Mouse (Mus musculus): ENCODE data around the gene Zfy1.
"Not testable (repeated sequence)": the region's sequence is repeated elsewhere in the genome, so short reads cannot be mapped to it uniquely, and the experiment has no call there.

Gene Zfy1

GRCm38 (mm10) chrY:797309-797708 is at the start of gene Zfy1:
Gene Zfy1 (minus strand): TSS chrY:797409.
- not testable (repeated sequence) for DNase-seq

DNA sequence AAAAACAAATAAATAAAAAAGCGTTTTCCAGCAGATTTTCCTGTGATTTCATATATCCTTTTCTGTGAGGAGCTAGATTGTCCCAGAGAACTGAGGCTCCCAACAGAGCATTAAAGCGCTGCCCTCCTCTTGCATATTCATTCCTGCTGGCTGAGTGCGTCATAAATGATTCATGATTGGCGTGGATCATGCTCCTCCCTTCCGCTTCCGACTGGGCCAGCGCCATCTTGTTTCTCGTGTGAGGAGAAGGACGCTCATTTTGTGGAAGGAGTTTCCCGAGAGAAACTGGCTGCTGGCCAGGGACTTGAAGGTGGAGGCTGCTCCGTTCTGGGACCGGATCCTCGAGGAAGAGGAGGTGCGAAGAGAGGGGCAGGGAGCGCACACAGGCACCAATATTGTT is 21.2 kb upstream of the Zfy1 start, which contains the start of gene Uba1y:
TSS of gene Uba1y (plus strand) at position 254 of the 400 bp plus-strand sequence.
- DNase-seq: no peak

GRCm38 (mm10) chrY:808991-809661 is 11.9 kb upstream of the Zfy1 start:
- no peak for DNase-seq
